Mouse (Mus musculus) kidney, postnatal 4 days (tissue): Measurements from ENCODE around the gene Mkks.
"Not testable (repeated sequence)": the region's sequence is repeated elsewhere in the genome, so short reads cannot be mapped to it uniquely, and the experiment has no call there.

Experiments
- DNase-seq, 2 experiments: peaks; one replicate each; pipeline ENCODE4 v3.0.0; 2021; ENCODE audit warnings: mixed read lengths in 2 of 2

The Mkks gene

DNA sequence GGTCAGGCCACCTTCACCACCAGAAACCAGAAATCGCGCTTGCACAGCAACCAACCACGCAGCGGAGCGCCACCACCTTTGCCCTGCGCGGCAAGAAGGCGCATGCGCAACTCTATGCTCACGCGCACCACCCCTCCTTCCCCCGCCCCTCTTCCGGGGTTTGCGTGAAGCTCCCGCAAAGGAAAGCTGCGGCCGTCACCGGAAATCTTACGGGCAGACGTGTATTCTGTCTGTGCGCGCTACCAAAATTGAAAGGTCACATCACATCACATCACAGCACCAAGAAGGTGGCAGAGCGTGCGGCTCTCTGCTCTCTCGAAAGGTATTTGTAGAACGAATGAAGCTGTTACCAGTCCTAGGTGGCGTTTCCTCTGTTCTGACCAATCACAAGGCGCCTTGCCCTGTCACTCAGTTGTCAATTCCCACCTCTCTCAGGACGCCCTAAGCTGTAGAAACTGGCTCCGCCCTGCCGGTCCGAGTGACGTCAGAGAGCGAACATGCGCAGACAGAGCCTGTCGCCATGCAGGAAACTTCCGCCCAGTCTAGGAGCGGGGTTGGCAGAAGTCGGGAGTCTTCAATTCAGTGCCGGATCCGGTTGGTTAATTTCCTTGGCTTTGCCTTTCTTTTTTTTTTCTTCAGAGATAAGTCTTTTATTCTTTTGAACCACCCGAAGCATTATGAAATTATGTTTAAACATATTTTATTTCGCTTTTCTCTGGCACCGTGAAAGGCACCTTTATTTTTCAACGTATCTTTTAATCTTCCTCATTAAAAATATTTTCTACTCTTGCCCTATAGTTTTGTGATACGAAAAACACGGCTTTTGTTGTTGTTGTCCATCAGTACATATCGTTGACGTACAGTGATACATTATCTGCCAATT, at the start of gene Mkks, which contains the start of the genes Slx4ip and AL731706.1:
TSS of gene Mkks (minus strand) at position 322 of the 883 bp plus-strand sequence.
TSS of gene Slx4ip (plus strand) at position 151 of the 883 bp plus-strand sequence.
TSS of gene AL731706.1 (minus strand) at position 322 of the 883 bp plus-strand sequence.
- peak; percentile 99 for DNase-seq

DNA sequence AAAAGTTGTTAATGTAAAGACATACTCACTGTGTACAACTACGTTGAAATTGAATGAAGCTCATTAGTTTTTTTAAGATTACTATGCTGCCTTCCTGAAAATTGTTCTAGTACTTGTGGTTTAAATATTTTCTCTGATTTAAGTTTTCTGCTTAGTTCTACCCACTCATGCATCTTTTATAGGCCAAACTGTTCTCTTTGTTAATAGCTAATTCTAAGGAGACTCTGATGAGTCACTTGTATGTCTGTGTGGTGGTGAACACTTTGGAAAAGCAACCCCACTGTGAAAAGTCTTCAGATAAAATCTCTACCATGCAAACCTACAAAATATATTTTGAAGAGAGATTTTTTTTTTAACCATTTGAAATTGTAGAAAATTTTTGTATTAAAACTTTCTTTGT, 47.1 kb upstream of the Mkks start:
- DNase-seq = no peak

DNA sequence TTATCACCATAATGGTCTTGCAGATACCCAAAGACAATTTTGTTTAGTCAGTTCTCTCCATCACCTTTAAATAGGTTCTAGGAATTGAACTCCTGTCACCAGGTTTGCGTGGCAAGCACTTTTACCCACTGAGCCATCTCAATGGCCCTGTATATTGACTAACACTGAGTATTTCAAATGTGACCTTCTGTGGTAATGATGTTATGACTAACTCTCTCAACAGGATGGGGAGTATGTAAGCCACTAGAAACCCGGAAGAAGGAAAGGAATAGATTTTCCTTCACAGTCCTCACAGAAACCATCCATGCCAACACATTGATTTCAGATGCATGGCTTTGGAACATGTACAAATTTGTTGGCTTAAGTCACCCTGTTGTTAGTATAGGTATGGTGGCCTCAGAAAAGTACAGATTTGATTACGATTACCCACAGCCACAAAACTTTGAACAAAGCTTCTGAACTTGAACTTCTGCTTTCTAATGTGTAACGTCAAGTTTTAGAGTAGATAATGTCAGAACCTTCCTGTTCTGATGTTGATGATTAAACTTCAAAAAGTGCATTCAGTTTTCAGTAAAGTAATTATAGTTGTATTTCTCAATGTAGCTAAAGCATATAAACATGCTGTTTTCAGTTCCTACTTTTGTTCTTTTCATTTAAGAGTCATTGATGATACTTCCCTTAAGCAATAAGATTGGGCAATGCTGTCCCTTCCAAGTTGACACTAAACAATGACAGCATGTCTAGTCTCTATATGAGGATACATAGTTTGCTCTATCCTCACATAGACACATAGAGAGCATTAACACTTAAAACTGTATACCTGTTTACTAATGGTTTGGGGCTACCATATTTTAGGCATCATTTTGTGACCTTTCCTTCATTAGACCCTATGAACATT, 45.5 kb upstream of the Mkks start:
- no peak for DNase-seq

DNA sequence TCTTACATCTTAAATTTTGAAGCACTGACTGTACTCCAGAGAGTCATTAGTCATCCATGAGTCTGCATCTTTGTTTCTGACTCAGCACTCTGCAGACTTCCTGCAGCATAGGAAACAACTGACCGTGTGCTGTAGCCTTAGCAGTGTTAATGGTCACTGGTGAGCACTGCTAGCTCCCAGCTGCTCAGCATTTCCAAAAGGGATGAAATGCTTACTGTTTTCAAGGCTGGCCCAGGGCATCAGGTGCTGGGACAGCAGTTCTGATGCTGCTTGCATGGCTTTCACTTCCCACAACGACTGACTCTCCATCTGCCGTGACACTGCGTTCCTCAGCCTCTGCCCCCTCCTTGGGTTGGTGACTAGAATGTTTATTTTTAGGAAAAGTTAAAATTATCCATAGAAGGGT, 29.8 kb upstream of the Mkks start:
- no peak for DNase-seq

DNA sequence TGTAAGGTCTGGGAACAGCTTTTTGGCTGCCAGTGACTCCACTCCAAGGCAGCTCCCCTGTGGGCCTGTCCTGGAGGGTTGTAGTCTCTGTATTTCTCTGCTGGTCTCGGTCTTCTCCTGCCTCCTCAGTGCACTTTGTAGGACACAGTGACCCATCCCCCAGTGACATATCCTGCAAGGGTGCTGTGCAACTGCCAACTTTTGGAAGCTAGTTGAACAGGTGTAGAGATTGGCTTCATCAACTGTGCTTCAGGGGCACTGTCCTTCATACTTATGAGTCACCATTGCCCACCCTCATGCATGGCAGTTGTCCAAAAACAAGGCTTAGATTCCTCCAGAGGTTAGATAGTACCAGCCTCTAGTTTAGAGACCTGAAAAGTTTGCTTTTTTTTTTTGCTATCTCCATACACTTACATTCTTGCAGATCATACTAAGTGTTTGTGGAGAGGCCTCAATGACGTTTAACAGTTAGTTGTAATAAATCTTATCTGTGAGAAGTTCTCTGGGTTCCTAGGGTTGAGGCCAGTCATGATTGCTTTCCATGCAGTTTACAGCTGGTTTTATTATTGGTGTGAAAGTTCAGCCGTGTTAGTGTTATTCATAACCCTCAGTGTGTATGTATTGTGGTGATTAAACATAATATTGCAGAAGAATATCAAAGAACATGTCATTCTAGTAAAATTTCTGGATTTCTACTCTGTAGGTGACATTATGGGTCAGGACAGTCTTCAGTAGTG, 29.2 kb upstream of the Mkks start:
- no peak for DNase-seq

DNA sequence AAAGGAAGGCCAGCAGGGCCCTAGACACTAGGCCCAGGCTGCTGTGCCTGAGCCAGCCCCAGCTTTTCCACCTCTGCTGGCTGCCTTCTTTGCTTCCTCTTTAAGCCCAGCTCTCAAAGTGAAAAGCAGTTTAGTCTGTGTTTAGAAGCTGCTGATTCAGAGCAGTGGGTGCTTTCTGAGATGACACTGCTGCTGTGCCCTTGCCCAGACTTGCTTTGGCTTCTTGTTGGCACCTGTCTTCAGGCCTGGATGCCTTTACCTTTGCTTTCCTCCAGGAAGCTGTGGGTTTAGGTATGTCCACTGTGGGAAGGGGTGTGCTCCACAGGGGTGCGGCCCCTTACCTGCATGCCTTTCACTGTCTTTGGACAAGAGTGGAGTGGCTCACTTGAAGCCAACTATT, 28.2 kb upstream of the Mkks start:
- no peak for DNase-seq

DNA sequence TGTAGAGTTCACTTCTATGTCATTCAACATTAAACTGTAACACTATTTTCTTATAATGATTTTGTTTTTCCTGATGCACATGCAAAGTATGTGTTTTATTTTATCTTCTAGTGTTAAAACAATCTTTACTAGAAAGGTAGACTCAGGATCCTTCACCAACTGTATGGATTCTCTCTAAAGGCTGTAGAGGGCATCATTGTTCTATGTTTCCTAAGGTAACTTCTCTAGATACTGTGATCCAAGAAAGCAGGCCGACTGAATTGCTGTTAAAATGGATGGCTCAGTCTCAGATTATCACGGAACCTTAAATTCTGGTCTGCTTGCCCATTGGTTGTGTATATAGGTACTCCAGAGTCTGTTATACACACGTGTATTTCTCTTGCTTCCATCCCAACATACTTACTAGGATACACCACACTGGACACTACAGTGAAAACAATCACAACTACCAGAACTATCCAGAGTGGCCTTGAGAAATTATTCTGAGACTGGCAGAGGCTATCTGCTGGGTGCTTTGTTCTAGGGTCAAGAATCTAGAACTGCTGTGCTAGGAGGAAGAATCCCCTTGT, 23.2 kb upstream of the Mkks start:
- DNase-seq = no peak

DNA sequence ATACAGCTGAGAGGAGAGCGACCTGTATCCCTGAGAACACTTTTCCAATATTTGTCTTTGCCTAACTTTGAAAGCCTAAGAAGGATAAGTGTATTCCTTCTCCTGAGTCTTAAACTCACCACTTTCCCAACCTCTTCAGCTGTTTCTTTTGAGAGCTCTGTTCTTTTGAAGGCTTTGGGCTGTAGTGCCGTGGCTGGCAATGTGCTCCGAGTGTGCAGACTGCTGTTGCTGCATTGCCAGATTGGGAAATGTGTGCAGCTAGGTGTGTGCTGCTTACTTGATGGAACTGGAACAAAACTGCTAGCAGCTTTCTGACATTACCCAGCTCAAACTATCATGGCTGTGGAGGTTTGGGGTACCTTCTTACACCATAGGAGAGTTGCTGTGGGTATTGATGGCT, 21.8 kb upstream of the Mkks start:
- no peak for DNase-seq

DNA sequence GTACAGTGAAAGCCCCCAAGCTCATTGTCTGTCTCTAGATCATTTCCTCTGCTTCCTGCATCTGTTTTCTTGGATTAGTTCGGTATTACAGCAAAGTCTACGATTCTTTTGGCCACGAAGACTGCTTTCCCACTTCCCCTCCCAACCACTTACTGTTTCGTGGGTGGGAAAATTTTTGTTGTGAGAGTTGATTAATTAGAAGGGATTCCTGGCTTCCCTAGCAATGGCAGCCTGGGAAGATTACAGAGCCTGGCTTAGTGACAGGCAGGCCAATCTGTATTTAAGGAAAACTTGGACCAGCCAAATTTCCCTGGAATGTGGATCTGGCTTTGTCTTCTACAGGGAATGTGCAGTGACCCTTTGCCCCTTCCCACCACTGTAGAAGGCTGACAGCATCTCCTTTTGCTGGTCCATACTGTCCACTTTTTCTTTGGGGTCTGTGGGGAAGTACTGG, 20.8 kb upstream of the Mkks start:
- DNase-seq = peak; percentile 16 to 47

DNA sequence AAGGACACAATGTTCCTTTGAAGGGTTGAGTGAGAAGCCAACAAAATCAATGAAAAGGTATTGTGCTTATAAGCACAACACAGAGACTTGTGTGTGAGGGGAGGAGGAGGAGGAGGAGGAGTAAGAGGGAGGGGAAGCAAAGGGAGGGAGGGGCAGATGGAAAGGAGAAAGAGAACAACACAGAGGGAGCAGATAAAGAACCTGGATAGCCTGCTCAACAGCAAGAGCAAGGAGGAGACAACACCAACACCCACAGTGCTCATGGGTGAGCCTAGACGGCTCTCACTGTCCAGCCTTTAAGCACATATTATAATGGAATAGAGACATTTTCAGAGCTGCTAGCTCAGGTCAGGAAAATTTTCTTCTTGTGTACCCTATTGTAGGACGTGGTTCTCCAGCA, 18.1 kb upstream of the Mkks start:
- DNase-seq = no peak

DNA sequence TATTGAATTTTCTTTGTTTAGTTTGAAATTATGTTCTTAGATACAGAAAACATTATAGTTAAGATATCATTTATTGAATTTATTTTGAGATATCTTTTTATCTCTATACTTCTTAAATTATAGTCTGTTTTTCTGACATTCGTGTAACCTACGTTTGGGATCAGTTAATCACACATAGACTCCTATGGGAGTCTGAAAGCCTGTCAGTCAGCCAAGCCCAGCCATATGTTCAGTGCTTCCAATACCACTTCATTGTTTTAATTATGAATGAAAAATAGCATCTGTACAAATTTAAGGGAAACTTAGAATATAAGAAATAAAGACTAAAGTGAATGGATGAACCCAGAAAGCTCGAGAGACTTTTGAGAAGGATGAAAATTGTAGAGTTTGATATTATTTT, 17.4 kb upstream of the Mkks start:
- no peak for DNase-seq

DNA sequence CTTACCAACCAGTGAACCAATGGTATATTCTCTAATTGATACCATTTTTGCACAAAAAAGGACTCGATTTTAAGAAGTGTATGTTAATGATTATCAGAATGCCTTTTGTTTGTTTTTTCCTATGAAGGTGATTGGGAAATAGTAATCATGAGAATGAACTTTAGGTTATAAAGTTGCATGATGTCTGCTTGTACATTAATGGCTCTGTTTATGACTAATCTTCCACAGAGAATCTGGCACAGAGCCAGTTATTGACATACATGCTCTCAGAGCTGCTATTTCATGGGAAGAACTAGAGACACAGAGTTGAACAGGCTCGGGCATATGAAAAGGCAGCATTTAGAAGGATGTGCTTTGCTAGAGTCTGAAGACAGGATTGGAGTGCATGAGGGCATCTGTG, 4.9 kb upstream of the Mkks start:
- DNase-seq = no peak

DNA sequence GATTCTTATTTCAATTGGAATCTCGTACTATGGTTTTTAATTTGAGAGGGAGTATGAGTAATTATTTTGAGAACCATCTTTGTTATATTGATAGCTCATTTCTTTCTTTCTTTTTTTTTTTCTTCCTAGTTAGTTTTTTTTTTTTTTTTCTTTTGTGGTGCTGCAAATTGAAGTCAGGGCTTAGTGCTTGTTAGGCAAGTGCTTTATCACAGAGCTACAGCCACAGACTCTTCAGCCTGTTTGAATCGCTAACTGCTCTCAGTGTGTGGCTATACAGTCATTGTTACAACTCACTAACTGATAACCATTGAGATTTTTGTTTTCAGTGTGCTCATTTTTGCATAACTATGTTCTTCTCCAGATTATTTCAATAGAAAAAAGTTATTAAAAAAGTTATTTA, 3.3 kb upstream of the Mkks start:
- no peak for DNase-seq

DNA sequence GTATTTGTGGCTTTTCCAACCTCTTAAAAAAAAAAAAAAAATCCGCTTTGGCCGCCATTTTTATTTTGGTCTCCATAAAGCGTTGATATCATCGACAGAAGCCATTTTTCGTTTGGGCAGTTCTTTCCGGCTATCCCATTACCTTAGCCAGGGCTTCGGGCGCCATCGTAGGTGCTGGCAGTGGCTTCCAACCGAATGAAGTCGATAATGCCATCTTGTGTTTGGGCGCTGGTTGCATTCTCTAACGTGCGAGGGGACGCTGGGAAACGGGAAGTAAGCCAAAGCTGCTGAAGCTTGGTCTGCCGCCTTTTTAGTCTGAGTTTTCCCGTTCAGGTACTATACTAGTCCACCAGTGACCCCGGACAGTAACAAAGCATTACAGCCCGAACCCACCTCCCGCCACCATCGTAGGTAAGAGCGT, 772 bp upstream of the Mkks start:
- peak; percentile 93 to 96 for DNase-seq

DNA sequence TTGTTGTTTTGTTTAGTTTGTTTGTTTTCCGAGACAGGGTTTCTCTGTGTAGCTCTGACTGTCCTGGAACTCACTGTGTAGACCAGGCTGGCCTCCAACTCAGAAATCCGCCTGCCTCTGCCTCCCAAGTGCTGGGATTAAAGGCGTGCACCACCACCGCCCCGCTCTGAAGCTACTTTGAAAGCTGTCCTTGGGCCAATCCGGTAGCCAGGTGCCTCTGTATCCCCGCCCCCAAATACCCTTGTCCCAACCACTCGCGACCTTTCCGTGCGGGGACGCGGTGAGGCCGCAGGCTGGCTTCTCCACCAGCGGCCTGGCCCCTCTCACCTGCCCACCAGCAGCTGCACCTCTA, 497 bp downstream of the Mkks start:
- not testable (repeated sequence) for DNase-seq

DNA sequence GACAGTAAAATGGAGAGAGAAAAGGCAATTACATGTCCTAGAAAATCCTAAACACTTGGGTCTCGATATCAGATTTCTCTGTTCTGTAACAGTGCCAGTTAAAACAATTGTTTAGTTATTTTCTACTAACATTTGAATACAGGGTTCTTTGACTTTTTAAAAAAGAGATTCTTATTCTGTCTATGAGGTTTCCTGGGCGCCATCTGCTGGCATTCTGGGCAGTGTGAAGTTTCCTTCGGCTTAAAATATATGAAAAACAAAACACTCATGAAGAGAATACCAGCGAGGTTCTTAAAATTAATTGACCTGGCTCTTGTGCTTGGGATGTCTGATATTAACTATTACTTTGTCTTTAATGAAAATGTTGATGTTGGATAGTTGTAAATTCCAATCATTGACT, 4.3 kb downstream of the Mkks start:
- peak; percentile 60 to 61 for DNase-seq

DNA sequence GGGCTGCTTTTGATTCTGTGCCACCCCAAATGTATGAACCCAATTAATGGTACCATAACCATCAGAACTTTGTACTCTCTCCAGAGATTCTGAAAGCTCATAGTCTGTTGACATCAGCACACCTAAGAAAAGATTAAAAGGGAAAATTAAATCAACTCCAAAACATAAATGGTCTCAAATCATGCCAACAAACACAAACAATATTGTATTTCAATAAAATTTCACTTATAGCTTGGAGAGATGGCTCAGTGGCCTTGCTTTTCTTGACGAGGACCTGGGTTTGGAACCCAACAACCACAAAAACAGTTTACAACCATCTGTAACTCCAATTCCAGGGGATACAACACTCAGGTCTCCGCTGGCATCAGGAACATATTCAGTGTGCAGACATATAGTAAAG, 5.6 kb downstream of the Mkks start, which contains the start of gene AL731706.2:
TSS of gene AL731706.2 (minus strand) at position 101 of the 400 bp plus-strand sequence.
- no peak for DNase-seq

DNA sequence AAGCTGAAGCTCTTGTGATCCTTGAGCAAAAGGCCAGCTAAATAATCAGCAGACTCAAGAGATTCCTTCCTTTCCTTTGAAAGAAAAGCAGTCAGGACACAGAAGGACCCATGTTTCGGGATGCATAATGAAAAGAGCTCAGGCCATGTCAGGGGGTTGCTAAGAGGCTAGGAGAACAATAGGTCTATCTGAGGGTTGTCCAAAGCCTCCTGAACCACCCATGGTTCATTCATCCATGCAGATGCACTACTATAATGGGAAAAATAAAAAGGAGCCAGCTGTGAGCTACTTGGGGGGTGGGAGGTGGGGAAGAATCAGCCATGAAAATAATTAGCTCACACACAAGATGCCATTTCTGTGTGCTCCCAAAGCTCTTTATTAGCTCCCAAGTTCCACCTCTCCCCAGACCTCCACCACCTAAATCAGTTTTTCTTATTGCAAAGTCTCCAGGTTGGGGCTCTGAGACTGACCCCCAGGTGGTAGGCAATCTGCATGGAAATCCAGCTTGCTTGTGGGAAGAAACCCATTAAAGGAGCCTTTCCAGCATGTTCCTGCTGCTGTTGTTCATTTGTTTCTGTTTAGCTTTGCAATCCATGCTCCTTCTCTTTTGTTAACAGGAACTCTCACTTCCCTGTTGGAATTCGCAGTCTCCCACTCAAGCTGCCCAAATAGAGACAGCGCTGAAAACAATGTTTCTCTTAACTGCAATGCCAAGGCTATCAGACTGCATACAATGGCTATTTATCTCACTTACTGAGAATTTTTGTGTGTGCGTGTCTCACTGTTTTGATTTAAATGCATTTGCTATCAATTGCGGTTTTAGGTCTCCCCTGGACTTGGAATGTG, 36.4 kb downstream of the Mkks start:
- DNase-seq = no peak

DNA sequence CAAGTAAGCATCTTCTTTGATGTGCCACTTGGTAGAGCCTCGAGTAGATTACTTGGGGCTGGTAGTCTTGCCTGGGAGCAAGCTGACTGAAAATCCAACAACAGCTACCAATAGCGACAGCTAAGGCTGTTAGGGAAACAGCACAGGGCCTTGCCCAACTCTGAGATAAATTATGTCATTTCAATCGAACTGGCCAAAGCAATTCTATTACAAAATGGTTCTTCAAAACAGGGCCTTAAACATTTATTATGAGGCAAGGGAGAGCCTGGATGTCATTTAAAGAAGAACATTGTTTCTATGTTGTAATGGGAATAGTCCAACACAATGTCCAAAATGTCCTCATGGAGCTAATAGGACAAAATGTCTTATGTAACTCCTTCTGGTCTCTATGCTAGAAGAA, 40.8 kb downstream of the Mkks start:
- DNase-seq = no peak

DNA sequence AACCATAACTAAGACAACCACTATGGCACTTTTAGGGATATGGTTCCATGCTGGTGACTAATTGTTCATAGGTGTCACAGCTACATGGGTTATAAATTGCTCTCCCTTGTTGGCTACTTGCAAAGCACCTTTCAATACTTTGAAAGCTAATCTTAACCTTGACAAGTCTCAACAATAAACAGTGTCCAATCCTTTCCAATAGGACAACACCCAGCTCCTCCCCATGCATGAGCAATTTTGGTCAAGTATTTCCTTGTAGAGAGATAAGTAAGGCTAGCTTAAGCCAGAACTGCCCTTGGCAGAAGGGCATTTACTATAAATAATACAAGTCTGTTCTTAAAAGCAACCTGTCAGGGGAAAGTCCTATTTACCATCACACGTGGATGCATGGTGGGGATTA, 53.2 kb downstream of the Mkks start:
- DNase-seq = no peak

DNA sequence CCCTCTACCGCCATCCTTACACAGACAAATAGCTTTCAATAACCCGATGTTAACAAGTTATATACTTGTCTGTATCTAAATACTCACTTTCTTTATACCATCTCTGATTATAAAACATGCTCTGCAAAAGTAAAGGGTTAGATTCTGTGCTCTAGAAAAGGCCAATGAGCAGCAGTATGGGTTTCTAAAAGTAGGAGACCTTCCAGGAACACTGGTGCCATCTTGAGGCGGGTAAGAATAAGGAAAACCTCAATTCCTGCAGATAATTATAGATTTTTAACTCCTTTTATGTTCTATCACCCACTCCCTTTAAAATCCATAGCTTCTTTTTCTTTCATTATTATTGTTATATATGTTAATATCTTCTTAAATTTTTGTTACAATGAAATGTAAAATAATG, 55.3 kb downstream of the Mkks start:
- no peak for DNase-seq

DNA sequence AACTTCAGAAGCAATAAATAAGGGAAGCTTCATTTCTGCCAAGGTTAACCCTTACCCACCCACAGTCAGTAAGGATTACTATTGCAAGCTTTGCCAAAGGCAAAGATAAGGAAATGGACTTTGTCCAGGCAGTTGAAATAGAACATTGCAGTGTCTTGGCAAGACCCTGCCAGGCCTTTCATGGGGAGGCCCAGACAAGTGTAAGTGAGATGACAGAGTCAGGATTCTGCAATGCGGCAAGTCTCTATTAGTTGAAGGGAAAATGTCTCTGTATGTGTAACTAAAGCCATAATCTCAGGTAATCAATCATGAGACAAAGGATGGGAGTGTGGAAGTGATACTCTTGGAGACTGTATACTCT, 56.5 kb downstream of the Mkks start:
- DNase-seq = no peak
